Mouse (Mus musculus): ENCODE data around the gene Tsen34.

GRCm38 (mm10) chr7:3658578-3658977, 34.1 kb upstream of the Tsen34 start:
- TF ChIP-seq CTCF (IDR thresholded peaks at IDR 0.05; ENCODE audit: low read depth) (no peak), EP300 (IDR thresholded peaks at IDR 0.05; ENCODE audit: low read depth) (no peak)
